Mouse (Mus musculus) kidney, embryonic 16.5 days (tissue): ENCODE data around the gene Adarb1. TPM values are rescaled to one million over a fixed set of nuclear protein-coding genes. Genes with fewer than 3 reads are reported as not detected.
"Not testable (repeated sequence)": the region's sequence is repeated elsewhere in the genome, so short reads cannot be mapped to it uniquely, and the experiment has no call there.

Experiments
- ATAC-seq: fragments of 200-750 bp; cut with Nextera tagmentation; 2 replicates; pipeline ENCODE4 v1.8.0; 2017; ENCODE audit warnings: moderate TSS enrichment; ENCODE audit not compliant: low FRiP score, low TSS enrichment
- H3K27ac ChIP-seq: fragments of 300-500 bp; sonication (generic); 2 replicates; pipeline ENCODE4 v1.5.1; 2014; ENCODE audit warnings: low read length
- H3K27me3 ChIP-seq: fragments of 300-500 bp; sonication (generic); 2 replicates; pipeline ENCODE4 v1.6.1; 2014; ENCODE audit warnings: low read length, control low read depth, mixed read lengths; ENCODE audit not compliant: insufficient read depth
- H3K36me3 ChIP-seq: fragments of 300-500 bp; sonication (generic); 2 replicates; pipeline ENCODE4 v1.6.1; 2014; ENCODE audit warnings: low read length, control low read depth, mixed read lengths; ENCODE audit not compliant: insufficient read depth
- H3K4me1 ChIP-seq: fragments of 300-500 bp; sonication (generic); 2 replicates; pipeline ENCODE4 v1.6.1; 2014; ENCODE audit warnings: low read length, control low read depth, mixed read lengths; ENCODE audit not compliant: insufficient read depth
- H3K4me2 ChIP-seq: fragments of 300-500 bp; sonication (generic); replicated peaks from 2 replicates; pipeline ENCODE4 v1.6.1; 2014; ENCODE audit warnings: low read depth, low read length
- H3K4me3 ChIP-seq: fragments of 300-500 bp; sonication (generic); 2 replicates; pipeline ENCODE4 v1.5.1; 2014; ENCODE audit warnings: mild to moderate bottlenecking, low read length
- H3K9ac ChIP-seq: fragments of 300-500 bp; sonication (generic); replicated peaks from 2 replicates; pipeline ENCODE4 v1.6.1; 2014; ENCODE audit warnings: low read length
- H3K9me3 ChIP-seq: fragments of 300-500 bp; sonication (generic); 2 replicates; pipeline ENCODE4 v1.6.1; 2016; ENCODE audit warnings: low read length, control low read depth
- WGBS: fragments of 180-500 bp; shearing (Covaris S2); extraction: QIAGEN DNeasy Blood & Tissue Kit; methylation state at CpG from one replicate; pipeline ENCODE4 v1.1.7; 2014; 5-methylcytosine and 5-hydroxymethylcytosine counted together
- polyA plus RNA-seq: library from polyadenylated mRNA; unstranded; fragments of >200 nt; fragmentation: Nextera tagmentation; extraction: Ambion mirVana; gene quantifications from 2 replicates; pipeline ENCODE4 v1.2.1, GENCODE M21; 2015

Gene Adarb1
- polyA plus RNA-seq, 1 experiment from 2014 or later, result 7.9 TPM

GRCm38 (mm10) chr10:77290624-77291366 lies 127.3 kb downstream of the Adarb1 start:
- H3K4me3 ChIP-seq, result no peak overlapping the region
- no peaks in the 10 kb centered on the region for H3K27me3 ChIP-seq
- no peaks in the 10 kb centered on the region for H3K9me3 ChIP-seq
- no peak overlapping the region for H3K9ac ChIP-seq
- no peaks in the 10 kb centered on the region for H3K4me1 ChIP-seq
- H3K27ac ChIP-seq, result no peak overlapping the region
- H3K4me2 ChIP-seq, result no peak overlapping the region
- H3K36me3 ChIP-seq, result no peaks in the 10 kb centered on the region
- WGBS, result 72% methylated on average over 17 of the region's 17 CpGs
- ATAC-seq, result no peak

GRCm38 (mm10) chr10:77289559-77289958 lies 128.5 kb downstream of the Adarb1 start:
- 81% methylated on average over 8 of the region's 8 CpGs for WGBS
- no peak overlapping the region for H3K27ac ChIP-seq
- no peak for ATAC-seq
- no peaks in the 10 kb centered on the region for H3K4me1 ChIP-seq
- H3K9me3 ChIP-seq, result no peaks in the 10 kb centered on the region
- no peaks in the 10 kb centered on the region for H3K27me3 ChIP-seq
- no peak overlapping the region for H3K4me2 ChIP-seq
- H3K36me3 ChIP-seq, result no peaks in the 10 kb centered on the region
- H3K4me3 ChIP-seq, result no peak overlapping the region
- H3K9ac ChIP-seq, result no peak overlapping the region

GRCm38 (mm10) chr10:77288639-77289195 lies 129.4 kb downstream of the Adarb1 start:
- no peaks in the 10 kb centered on the region for H3K4me1 ChIP-seq
- no peak for ATAC-seq
- H3K36me3 ChIP-seq, result no peaks in the 10 kb centered on the region
- H3K27ac ChIP-seq, result no peak overlapping the region
- H3K9ac ChIP-seq, result no peak overlapping the region
- no peak overlapping the region for H3K4me2 ChIP-seq
- no peak overlapping the region for H3K4me3 ChIP-seq
- H3K27me3 ChIP-seq, result no peaks in the 10 kb centered on the region
- 39% methylated on average over 5 of the region's 5 CpGs for WGBS
- H3K9me3 ChIP-seq, result no peaks in the 10 kb centered on the region

- no peak overlapping the region for H3K27ac ChIP-seq
- H3K4me2 ChIP-seq, result no peak overlapping the region
- no peak overlapping the region for H3K4me3 ChIP-seq
- H3K9ac ChIP-seq, result no peak overlapping the region
- H3K9me3 ChIP-seq, result no peaks in the 10 kb centered on the region
- no peak for ATAC-seq
- no peaks in the 10 kb centered on the region for H3K36me3 ChIP-seq
- H3K4me1 ChIP-seq, result no peaks in the 10 kb centered on the region
- H3K27me3 ChIP-seq, result no peaks in the 10 kb centered on the region
- 87% methylated on average over 8 of the region's 8 CpGs for WGBS
These were observed 130.4 kb downstream of the Adarb1 start for GRCm38 (mm10) chr10:77287626-77288025.

GRCm38 (mm10) chr10:77284832-77285231 lies 133.2 kb downstream of the Adarb1 start:
- H3K36me3 ChIP-seq, result no peaks in the 10 kb centered on the region
- no peak overlapping the region for H3K4me2 ChIP-seq
- no peak overlapping the region for H3K9ac ChIP-seq
- no peak for ATAC-seq
- H3K4me1 ChIP-seq, result no peaks in the 10 kb centered on the region
- WGBS, result 63% methylated on average over 6 of the region's 6 CpGs
- H3K27ac ChIP-seq, result no peak overlapping the region
- H3K4me3 ChIP-seq, result no peak overlapping the region
- H3K9me3 ChIP-seq, result no peaks in the 10 kb centered on the region
- no peaks in the 10 kb centered on the region; the same call in 1 of the 2 replicates for H3K27me3 ChIP-seq

- no peak for ATAC-seq
- no peak overlapping the region for H3K9ac ChIP-seq
- WGBS, result 16% methylated on average over 6 of the region's 6 CpGs
These were observed 135.2 kb downstream of the Adarb1 start for GRCm38 (mm10) chr10:77282822-77283221.

GRCm38 (mm10) chr10:77282085-77282484 lies 136.0 kb downstream of the Adarb1 start:
- not testable (repeated sequence) for H3K9me3 ChIP-seq, H3K9ac ChIP-seq, H3K27ac ChIP-seq, H3K36me3 ChIP-seq, H3K4me1 ChIP-seq, H3K4me3 ChIP-seq, ATAC-seq, H3K4me2 ChIP-seq, H3K27me3 ChIP-seq
- 74% methylated on average over 1 of the region's 1 CpGs for WGBS

More at GRCm38 (mm10) chr10:77282822-77283221, 135.2 kb downstream of the Adarb1 start:
- Histone ChIP-seq H3K27me3 (no peaks in the 10 kb centered on the region; the same call in 1 of the 2 replicates), H3K36me3 (no peaks in the 10 kb centered on the region), H3K27ac (no peak overlapping the region), H3K9me3 (no peaks in the 10 kb centered on the region), H3K4me2 (no peak overlapping the region), H3K4me1 (no peaks in the 10 kb centered on the region), H3K4me3 (no peak overlapping the region)

DNA sequence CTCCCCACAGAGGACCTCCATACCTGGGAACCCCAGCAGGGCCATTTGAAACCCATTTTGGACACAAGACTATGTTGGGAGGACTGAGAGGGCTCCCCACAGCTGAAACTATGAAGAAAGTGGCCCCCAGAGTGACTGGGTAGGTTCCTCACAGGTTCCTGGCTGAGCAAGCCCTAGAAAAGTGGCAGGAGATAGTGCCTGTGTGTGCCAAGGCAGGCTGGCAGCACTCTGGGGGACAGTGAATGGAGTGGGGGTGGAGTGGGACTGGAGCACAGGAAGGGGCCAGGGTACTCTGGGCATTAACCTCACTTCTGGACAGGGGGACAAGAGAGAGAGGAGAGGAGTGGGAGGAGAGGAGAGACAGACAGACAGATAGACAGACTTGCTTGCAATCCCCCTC lies 144.3 kb downstream of the Adarb1 start:
- H3K4me1 ChIP-seq, result 0 out of 2 replicates have a peak, but pooled peaks cover 5% of the 10 kb centered on the region
- no peak overlapping the region for H3K4me2 ChIP-seq
- no peak for ATAC-seq
- H3K27ac ChIP-seq, result no peak overlapping the region
- no peak overlapping the region for H3K9ac ChIP-seq
- no peaks in the 10 kb centered on the region for H3K9me3 ChIP-seq
- H3K36me3 ChIP-seq, result peaks cover 15% of the 10 kb centered on the region
- H3K4me3 ChIP-seq, result no peak overlapping the region
- H3K27me3 ChIP-seq, result no peaks in the 10 kb centered on the region

DNA sequence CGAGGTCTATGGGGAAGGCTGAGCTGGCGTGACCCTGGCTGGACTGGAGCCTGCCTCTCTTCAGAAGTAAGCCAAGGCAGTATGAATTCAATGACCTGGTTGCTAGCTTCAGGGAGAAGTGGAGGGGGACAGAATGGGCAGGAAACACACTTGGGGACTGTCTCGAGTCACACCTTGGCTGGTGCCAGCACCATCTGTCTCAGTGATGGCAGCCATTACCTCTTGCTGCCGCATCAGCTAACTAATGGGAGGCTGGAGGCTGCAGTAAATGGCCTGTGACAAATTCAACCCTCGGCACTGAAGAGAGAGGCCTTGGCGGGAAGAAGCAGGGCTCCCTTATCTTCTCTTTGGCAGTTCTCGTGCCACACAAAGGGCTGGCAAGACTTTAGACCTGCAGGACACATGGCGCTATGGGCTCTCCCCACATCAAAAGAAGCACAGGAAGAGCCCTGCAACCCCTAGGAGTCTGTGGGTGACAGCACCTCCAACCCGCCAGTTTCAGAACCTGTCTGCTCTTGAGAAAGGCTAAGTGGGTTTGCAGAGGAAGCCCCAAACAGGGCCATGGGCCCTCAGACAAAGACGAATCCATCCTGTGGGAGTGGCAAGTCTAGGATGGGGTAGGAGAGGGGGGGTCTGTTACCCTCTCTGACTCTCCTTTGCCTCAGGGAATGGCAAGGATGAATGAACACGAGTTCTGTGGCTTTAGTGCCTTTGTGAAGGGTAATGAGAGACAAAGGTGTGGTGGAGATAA lies 144.9 kb downstream of the Adarb1 start:
- Histone ChIP-seq H3K4me1 (0 out of 2 replicates have a peak, but pooled peaks cover 5% of the 10 kb centered on the region), H3K9ac (no peak overlapping the region), H3K4me3 (no peak overlapping the region), H3K4me2 (no peak overlapping the region), H3K36me3 (peaks cover 22% of the 10 kb centered on the region), H3K27me3 (no peaks in the 10 kb centered on the region), H3K9me3 (no peaks in the 10 kb centered on the region), H3K27ac (no peak overlapping the region)
- 37% methylated on average over 11 of the region's 11 CpGs for WGBS
- ATAC-seq, result no peak

- Histone ChIP-seq H3K27ac (no peak overlapping the region), H3K9ac (no peak overlapping the region), H3K36me3 (peaks cover 58% of the 10 kb centered on the region), H3K4me2 (no peak overlapping the region), H3K4me1 (0 out of 2 replicates have a peak, but pooled peaks cover 5% of the 10 kb centered on the region), H3K4me3 (no peak overlapping the region), H3K27me3 (no peaks in the 10 kb centered on the region), H3K9me3 (no peaks in the 10 kb centered on the region)
- WGBS, result 70% methylated on average over 7 of the region's 7 CpGs
- ATAC-seq, result no peak
These were observed 148.9 kb downstream of the Adarb1 start for GRCm38 (mm10) chr10:77269129-77269528.
